Mouse (Mus musculus) thymus, adult 2 months (tissue): ENCODE measurements at regions not wholly inside any gene's neighbourhood (a gene's known extent, or its start where the extent isn't known, plus 50 kb on each side); places are given as distances from the start of the nearest gene placed in this dataset.

Experiments
- CTCF ChIP-seq: fragments of 200-500 bp; IDR thresholded peaks from 2 replicates; pipeline ENCODE4 v1.5.1; 2012; ENCODE audit warnings: mild to moderate bottlenecking, control low read depth, low read length, moderate library complexity, borderline replicate concordance; ENCODE audit not compliant: control insufficient read depth, poor library complexity, insufficient read depth; ENCODE audit errors: extremely low read depth
- POLR2A ChIP-seq: fragments of 200-500 bp; IDR thresholded peaks from 2 replicates; pipeline ENCODE4 v1.6.1; 2012; ENCODE audit warnings: mild to moderate bottlenecking, low read length, control low read depth, moderate library complexity; ENCODE audit not compliant: control insufficient read depth, poor library complexity, insufficient read depth; ENCODE audit errors: extremely low read depth

- TF ChIP-seq CTCF (no peak), POLR2A (no peak)
Observed at GRCm38 (mm10) chr9:32874306-32874875, 238.4 kb downstream of the Ets1 start.
